Mouse (Mus musculus): ENCODE measurements around the gene Kank2.

- TF ChIP-seq POLR2A (IDR thresholded peaks at IDR 0.05; ENCODE audit: borderline replicate concordance, control insufficient read depth, low read depth, low read length): no peak
- no peak for TF ChIP-seq CTCF (IDR thresholded peaks at IDR 0.05; ENCODE audit: control insufficient read depth, insufficient read depth, low read length)
Observed at GRCm38 (mm10) chr9:21781657-21782468, 16.7 kb downstream of the Kank2 start.
